Mouse (Mus musculus) gastrocnemius, adult 2 months (tissue): ENCODE measurements at regions not wholly inside any gene's neighbourhood (a gene's known extent, or its start where the extent isn't known, plus 50 kb on each side); places are given as distances from the start of the nearest gene placed in this dataset.
"Not testable (repeated sequence)": the region's sequence is repeated elsewhere in the genome, so short reads cannot be mapped to it uniquely, and the experiment has no call there.

ENCODE experiments used
- DNase-seq: peaks from one replicate; pipeline ENCODE4 v3.0.0; 2022
- H3K27ac ChIP-seq: fragments of 200-600 bp; 2 replicates; pipeline ENCODE4 v1.8.1; 2022; ENCODE audit warnings: mild to moderate bottlenecking
- H3K4me3 ChIP-seq: fragments of 200-600 bp; 2 replicates; pipeline ENCODE4 v1.8.1; 2022; ENCODE audit warnings: mild to moderate bottlenecking, moderate library complexity
- CTCF ChIP-seq: fragments of 200-600 bp; IDR thresholded peaks from 2 replicates; pipeline ENCODE4 v1.8.1; 2022; ENCODE audit warnings: antibody characterized with exemption, mild to moderate bottlenecking, moderate library complexity
- intact Hi-C: fragments of 180-260 bp; cut with DNase I; formaldehyde crosslinking; loops from one replicate; pipeline ENCODE4 v1.15.1; 2025

- H3K4me3 ChIP-seq, result no peak overlapping the region
- no peak overlapping the region for H3K27ac ChIP-seq
- no peak for DNase-seq
- no peak for TF ChIP-seq CTCF
- intact Hi-C loops, result no loop called here
These were observed 1345.4 kb downstream of the Zfp704 start for GRCm38 (mm10) chr3:8264366-8265033.

GRCm38 (mm10) chr3:8257293-8257692 lies 1352.6 kb downstream of the Zfp704 start:
- intact Hi-C loops, result no loop called here
- H3K4me3 ChIP-seq, result no peak overlapping the region
- no peak for DNase-seq
- H3K27ac ChIP-seq, result no peak overlapping the region
- no peak for TF ChIP-seq CTCF

GRCm38 (mm10) chr3:8252311-8252710 lies 1357.6 kb downstream of the Zfp704 start:
- no peak for TF ChIP-seq CTCF
- no peak for DNase-seq
- Histone ChIP-seq H3K27ac (no peak overlapping the region), H3K4me3 (no peak overlapping the region)
- intact Hi-C loops, result no loop called here

GRCm38 (mm10) chr3:8248911-8249310 lies 1361.0 kb downstream of the Zfp704 start:
- Histone ChIP-seq H3K27ac (no peak overlapping the region), H3K4me3 (no peak overlapping the region)
- DNase-seq, result no peak
- intact Hi-C loops, result no loop called here
- TF ChIP-seq CTCF, result no peak

- DNase-seq, H3K27ac ChIP-seq, H3K4me3 ChIP-seq, intact Hi-C loops: not testable (repeated sequence)
These were observed 1364.1 kb downstream of the Zfp704 start for GRCm38 (mm10) chr3:8245822-8246221.

GRCm38 (mm10) chr3:8245195-8245789 lies 1364.6 kb downstream of the Zfp704 start:
- intact Hi-C loops, H3K4me3 ChIP-seq, H3K27ac ChIP-seq: not testable (repeated sequence)
- DNase-seq, result peak; percentile 24

GRCm38 (mm10) chr3:8244526-8245194 lies 1365.2 kb downstream of the Zfp704 start:
- H3K27ac ChIP-seq, H3K4me3 ChIP-seq, DNase-seq, intact Hi-C loops: not testable (repeated sequence)

GRCm38 (mm10) chr3:8206623-8207404 lies 1403.1 kb downstream of the Zfp704 start:
- TF ChIP-seq CTCF, result no peak
- DNase-seq, result no peak

GRCm38 (mm10) chr3:8163030-8163429 lies 1446.9 kb downstream of the Zfp704 start:
- intact Hi-C loops, result no loop called here
- no peak overlapping the region for H3K27ac ChIP-seq
- no peak for DNase-seq
- no peak for TF ChIP-seq CTCF
- H3K4me3 ChIP-seq, result no peak overlapping the region

More at GRCm38 (mm10) chr3:8206623-8207404, 1403.1 kb downstream of the Zfp704 start:
- no peak overlapping the region for H3K27ac ChIP-seq
- H3K4me3 ChIP-seq, result no peak overlapping the region
- intact Hi-C loops, result no loop called here

- Histone ChIP-seq H3K27ac (no peak overlapping the region), H3K4me3 (no peak overlapping the region)
- intact Hi-C loops, result no loop called here
- TF ChIP-seq CTCF, result no peak
- no peak for DNase-seq
These were observed 1447.7 kb downstream of the Zfp704 start for GRCm38 (mm10) chr3:8161997-8162756.

GRCm38 (mm10) chr3:8143016-8143415 lies 1466.9 kb downstream of the Zfp704 start:
- DNase-seq, result no peak
- intact Hi-C loops, result no loop called here
- no peak overlapping the region for H3K27ac ChIP-seq
- no peak for TF ChIP-seq CTCF
- H3K4me3 ChIP-seq, result no peak overlapping the region

GRCm38 (mm10) chr3:8142190-8142589 lies 1467.7 kb downstream of the Zfp704 start:
- H3K27ac ChIP-seq, result no peak overlapping the region
- TF ChIP-seq CTCF, result no peak
- no peak for DNase-seq

More at GRCm38 (mm10) chr3:8142190-8142589, 1467.7 kb downstream of the Zfp704 start:
- no peak overlapping the region for H3K4me3 ChIP-seq
- intact Hi-C loops, result no loop called here
